Mouse (Mus musculus) liver, embryonic 14.5 days (tissue): ENCODE measurements at regions not wholly inside any gene's neighbourhood (a gene's known extent, or its start where the extent isn't known, plus 50 kb on each side); places are given as distances from the start of the nearest gene placed in this dataset.

Source experiments
- CTCF ChIP-seq: IDR thresholded peaks from 2 replicates; pipeline ENCODE4 v1.5.1; 2016; ENCODE audit warnings: antibody characterized with exemption, low read depth, control low read depth
- EP300 ChIP-seq: IDR thresholded peaks from 2 replicates; pipeline ENCODE4 v1.6.1; 2016; ENCODE audit warnings: antibody characterized with exemption, low read depth

DNA sequence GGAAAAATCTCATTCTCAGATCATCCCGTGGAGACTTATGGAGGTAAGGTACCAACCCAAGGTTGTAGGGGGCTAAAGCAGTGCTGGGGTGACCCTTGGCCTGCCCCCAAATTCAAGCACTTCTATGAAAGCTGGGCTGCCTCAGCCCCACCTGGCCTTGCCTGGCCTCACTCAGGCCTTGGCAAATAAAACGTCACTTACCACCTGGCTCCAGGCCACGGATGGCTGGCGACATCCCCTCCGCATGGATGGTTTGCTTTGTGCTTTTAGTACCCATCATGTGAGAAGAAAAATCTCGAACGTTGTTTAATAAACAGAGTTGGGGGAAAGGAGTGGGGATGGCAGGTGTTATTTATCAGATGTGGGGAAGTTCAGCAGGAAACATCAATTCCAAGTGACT is 104.7 kb upstream of the 1700012A03Rik start:
- TF ChIP-seq CTCF = no peak
- no peak for TF ChIP-seq EP300
